Mouse (Mus musculus) embryonic facial prominence, embryonic 11.5 days (tissue): ENCODE data around the gene 9230102O04Rik. TPM values are rescaled to one million over a fixed set of nuclear protein-coding genes. Genes with fewer than 3 reads are reported as not detected.

Experiments used
- ATAC-seq: fragments of 200-750 bp; cut with Nextera tagmentation; replicated peaks from 2 replicates; pipeline ENCODE4 v1.8.0; 2017; ENCODE audit warnings: low read depth; ENCODE audit not compliant: insufficient number of reproducible peaks, low FRiP score, low TSS enrichment
- DNase-seq: peaks from one replicate; pipeline ENCODE4 v3.0.0-alpha.2; 2015; ENCODE audit warnings: low spot score
- H3K27ac ChIP-seq: fragments of 300-500 bp; sonication (generic); replicated peaks from 2 replicates; pipeline ENCODE4 v1.5.1; 2014; ENCODE audit warnings: mild to moderate bottlenecking, low read depth, low read length, control low read depth
- H3K27me3 ChIP-seq: fragments of 300-500 bp; sonication (generic); 2 replicates; pipeline ENCODE4 v1.6.1; 2014; ENCODE audit warnings: mild to moderate bottlenecking, low read length, moderate library complexity, mixed read lengths; ENCODE audit not compliant: control insufficient read depth, insufficient read depth
- H3K36me3 ChIP-seq: fragments of 300-500 bp; sonication (generic); replicated peaks from 2 replicates; pipeline ENCODE4 v1.6.1; 2014; ENCODE audit warnings: low read depth, mild to moderate bottlenecking, low read length, moderate library complexity, mixed read lengths; ENCODE audit not compliant: control insufficient read depth, insufficient read depth
- H3K4me1 ChIP-seq: fragments of 300-500 bp; sonication (generic); 2 replicates; pipeline ENCODE4 v1.6.1; 2014; ENCODE audit warnings: low read length, mixed read lengths; ENCODE audit not compliant: control insufficient read depth, insufficient read depth
- H3K4me2 ChIP-seq: fragments of 300-500 bp; sonication (generic); 2 replicates; pipeline ENCODE4 v1.6.1; 2014; ENCODE audit warnings: low read depth, mild to moderate bottlenecking, control low read depth, low read length, moderate library complexity
- H3K4me3 ChIP-seq: fragments of 300-500 bp; sonication (generic); 2 replicates; pipeline ENCODE4 v1.5.1; 2014; ENCODE audit warnings: low read depth, low read length, control low read depth
- H3K9ac ChIP-seq: fragments of 300-500 bp; sonication (generic); replicated peaks from 2 replicates; pipeline ENCODE4 v1.6.1; 2014; ENCODE audit warnings: mild to moderate bottlenecking, control low read depth, low read length
- H3K9me3 ChIP-seq: fragments of 300-500 bp; sonication (generic); replicated peaks from 2 replicates; pipeline ENCODE4 v1.6.1; 2016; ENCODE audit warnings: mild to moderate bottlenecking, low read length, inconsistent platforms, mixed read lengths; ENCODE audit not compliant: control insufficient read depth
- WGBS: fragments of 180-500 bp; shearing (Covaris S2); extraction: QIAGEN DNeasy Blood & Tissue Kit; methylation state at CpG from one replicate; pipeline ENCODE4 v1.1.7; 2014; 5-methylcytosine and 5-hydroxymethylcytosine counted together
- polyA plus RNA-seq: library from polyadenylated mRNA; unstranded; fragments of >200 nt; fragmentation: Nextera tagmentation; extraction: Ambion mirVana; gene quantifications from 2 replicates; pipeline ENCODE4 v1.2.1, GENCODE M21; 2014

Gene 9230102O04Rik
- polyA plus RNA-seq, 1 experiment from 2014 or later, result 1.2 TPM

- DNase-seq (no peak), ATAC-seq (no peak)
- H3K9me3 ChIP-seq, result no peaks in the 10 kb centered on the region
- H3K9ac ChIP-seq, result no peak overlapping the region
- WGBS, result 6% methylated on average over 8 of the region's 8 CpGs
- no peak overlapping the region for H3K4me2 ChIP-seq
- H3K4me3 ChIP-seq, result no peak overlapping the region
- peaks cover 67% of the 10 kb centered on the region for H3K27me3 ChIP-seq
- H3K27ac ChIP-seq, result no peak overlapping the region
- H3K36me3 ChIP-seq, result no peaks in the 10 kb centered on the region
- no peaks in the 10 kb centered on the region for H3K4me1 ChIP-seq
Measured at GRCm38 (mm10) chr2:9890251-9890650, 911 bp upstream of the 9230102O04Rik start.

GRCm38 (mm10) chr2:9889651-9890183 lies 377 bp upstream of the 9230102O04Rik start, which contains the start of gene Gata3:
Gene Gata3 (minus strand): TSS chr2:9890034.
- peaks cover 66% of the 10 kb centered on the region for H3K27me3 ChIP-seq
- H3K4me3 ChIP-seq, result peak within 1 kb of the TSS; percentile 7; the same call in 1 of the 2 replicates
- peak within 1 kb of the TSS; percentile 30 for H3K4me2 ChIP-seq
- no peak within 1 kb of the TSS for H3K27ac ChIP-seq
- no peaks in the 10 kb centered on the region for H3K36me3 ChIP-seq
- no peaks in the 10 kb centered on the region for H3K9me3 ChIP-seq
- WGBS, result 1% methylated on average over 23 of the region's 23 CpGs
- H3K9ac ChIP-seq, result no peak within 1 kb of the TSS
- DNase-seq, result peak; percentile 30
- ATAC-seq, result no peak
- no peaks in the 10 kb centered on the region for H3K4me1 ChIP-seq

GRCm38 (mm10) chr2:9887636-9888035 lies 1.7 kb downstream of the 9230102O04Rik start:
- Histone ChIP-seq H3K4me1 (peaks cover 4% of the 10 kb centered on the region), H3K9ac (no peak overlapping the region), H3K4me2 (0 out of 2 replicates have a peak overlapping the region, but pooled peaks have one; percentile 1), H3K9me3 (no peaks in the 10 kb centered on the region), H3K27ac (no peak overlapping the region), H3K4me3 (no peak overlapping the region), H3K27me3 (peaks cover 59% of the 10 kb centered on the region), H3K36me3 (no peaks in the 10 kb centered on the region)
- peak; percentile 45 for DNase-seq
- no peak for ATAC-seq
- under 1% methylated on average over 7 of the region's 7 CpGs for WGBS

GRCm38 (mm10) chr2:9886921-9887610 lies 2.3 kb downstream of the 9230102O04Rik start:
- Histone ChIP-seq H3K27ac (no peak overlapping the region), H3K4me1 (peaks cover 4% of the 10 kb centered on the region), H3K27me3 (peaks cover 59% of the 10 kb centered on the region), H3K9ac (no peak overlapping the region), H3K4me3 (no peak overlapping the region), H3K4me2 (no peak overlapping the region), H3K36me3 (no peaks in the 10 kb centered on the region), H3K9me3 (no peaks in the 10 kb centered on the region)
- no peak for DNase-seq
- ATAC-seq, result no peak
- WGBS, result 4% methylated on average over 7 of the region's 7 CpGs

GRCm38 (mm10) chr2:9886031-9886430 lies 3.3 kb downstream of the 9230102O04Rik start:
- WGBS, result 10% methylated on average over 3 of the region's 3 CpGs
- H3K4me2 ChIP-seq, result no peak overlapping the region

DNA sequence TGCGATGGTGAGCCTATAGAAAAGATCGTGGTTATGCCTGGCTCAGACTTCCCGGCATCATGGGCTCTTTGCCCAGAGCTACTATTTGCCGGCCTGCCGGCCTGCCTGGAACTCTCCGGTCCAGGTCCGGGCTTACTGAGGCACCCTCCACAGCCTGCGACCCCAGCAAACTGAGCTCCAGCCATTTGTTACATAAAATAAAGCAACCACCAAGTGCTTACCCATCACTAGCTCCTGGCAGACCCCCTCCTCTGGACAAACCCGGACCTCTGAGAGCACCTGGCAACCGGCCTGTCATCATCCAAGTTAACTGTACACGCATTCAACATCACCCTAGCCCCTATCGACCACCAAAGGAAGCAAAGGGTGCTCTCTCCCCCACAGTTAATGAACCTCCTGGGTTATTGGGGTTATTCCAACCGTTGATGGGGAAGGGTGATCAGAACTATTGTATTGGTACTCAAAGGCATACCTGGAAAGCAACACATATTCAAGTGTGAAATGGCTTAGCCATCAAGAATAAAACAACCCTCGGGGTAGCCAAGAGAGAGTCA lies 4.0 kb downstream of the 9230102O04Rik start:
- no peak overlapping the region for H3K4me3 ChIP-seq
- H3K9me3 ChIP-seq, result no peaks in the 10 kb centered on the region
- no peaks in the 10 kb centered on the region for H3K36me3 ChIP-seq
- peaks cover 47% of the 10 kb centered on the region for H3K27me3 ChIP-seq
- no peak overlapping the region for H3K27ac ChIP-seq
- peaks cover 8% of the 10 kb centered on the region for H3K4me1 ChIP-seq
- 4% methylated on average over 14 of the region's 14 CpGs for WGBS
- DNase-seq (no peak), ATAC-seq (no peak)
- no peak overlapping the region for H3K4me2 ChIP-seq
- no peak overlapping the region for H3K9ac ChIP-seq

More at GRCm38 (mm10) chr2:9886031-9886430, 3.3 kb downstream of the 9230102O04Rik start:
- H3K4me1 ChIP-seq, result peaks cover 8% of the 10 kb centered on the region
- peaks cover 54% of the 10 kb centered on the region for H3K27me3 ChIP-seq
- no peak overlapping the region for H3K4me3 ChIP-seq
- H3K27ac ChIP-seq, result no peak overlapping the region
- no peaks in the 10 kb centered on the region for H3K36me3 ChIP-seq
- H3K9me3 ChIP-seq, result no peaks in the 10 kb centered on the region
- ATAC-seq (no peak), DNase-seq (no peak)
- no peak overlapping the region for H3K9ac ChIP-seq

- no peaks in the 10 kb centered on the region for H3K36me3 ChIP-seq
- no peak overlapping the region for H3K27ac ChIP-seq
- ATAC-seq, result no peak
- H3K9me3 ChIP-seq, result no peaks in the 10 kb centered on the region
- WGBS, result 4% methylated on average over 15 of the region's 15 CpGs
- H3K9ac ChIP-seq, result no peak overlapping the region
- peak overlapping the region; percentile 24 for H3K4me2 ChIP-seq
- peak; percentile 13 for DNase-seq
- peak overlapping the region; percentile 34; the same call in 1 of the 2 replicates for H3K4me3 ChIP-seq
- H3K4me1 ChIP-seq, result peaks cover 8% of the 10 kb centered on the region
- peaks cover 41% of the 10 kb centered on the region for H3K27me3 ChIP-seq
Measured at GRCm38 (mm10) chr2:9884533-9885216, 4.7 kb downstream of the 9230102O04Rik start.
